Comparison of ENCODE assay signal across 14 mouse cellular contexts in the genomic region with DNA sequence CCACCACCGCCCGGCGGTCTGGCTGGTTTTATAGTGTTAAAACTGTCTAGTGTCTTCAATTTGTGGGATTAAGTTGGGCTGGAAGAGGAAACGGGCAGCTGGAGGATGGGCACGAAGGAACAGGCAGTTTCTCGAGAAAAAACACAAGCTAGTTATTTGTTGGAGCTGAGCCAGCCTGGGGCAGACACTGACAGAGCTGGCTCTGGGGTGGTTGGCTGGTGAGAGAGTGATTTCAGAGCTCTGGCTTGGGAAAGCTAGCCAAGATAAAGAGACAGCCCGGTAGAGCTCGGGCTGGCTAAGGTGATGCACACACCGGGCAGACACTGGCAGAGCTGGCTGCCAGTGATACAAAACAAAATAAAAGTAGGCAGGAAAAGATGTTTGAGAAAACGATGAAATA. TPM values are rescaled to one million over a fixed set of nuclear protein-coding genes. Genes with fewer than 3 reads are reported as not detected.
A peak's percentile ranks its signal among the peaks of the same experiment; 100 is the strongest.
DNase-seq lines count a peak whose midpoint lies in the region; ATAC-seq lines count a peak whose summit lies in the region.
"Had no signal": no experiment of that assay in that cellular context is flagged by ENCODE, and none has a peak within 500 bp of the region (broad histone marks: within the 10 kb centered on the region; RNA-seq: fewer than 3 reads in every experiment).

No protein-coding gene starts in this region.

- peak; percentile 59; the same call in 1 of the 2 replicates for ATAC-seq in forebrain, embryonic 16.5 days
- no peak for ATAC-seq in forebrain, embryonic 13.5 days
- no peak for ATAC-seq in liver, embryonic 11.5 days (replicated peaks; ENCODE audit: low FRiP score)

- no peaks in the 10 kb centered on the region for H3K9me3 ChIP-seq in forebrain, embryonic 16.5 days (ENCODE audit: control insufficient read depth, low read length)
- H3K9me3 ChIP-seq in forebrain, embryonic 13.5 days (replicated peaks) = no peaks in the 10 kb centered on the region
- H3K9me3 ChIP-seq in liver, embryonic 11.5 days (ENCODE audit: control insufficient read depth, low read length) = no peaks in the 10 kb centered on the region
- H3K9me3 ChIP-seq: embryonic facial prominence, embryonic 12.5 days; hindbrain, embryonic 13.5 days; limb, embryonic 15.5 days had no signal

- no peak overlapping the region for H3K9ac ChIP-seq in forebrain, embryonic 16.5 days (replicated peaks; ENCODE audit: low read depth, low read length)
- no peak overlapping the region for H3K9ac ChIP-seq in forebrain, embryonic 13.5 days
- no peak overlapping the region for H3K9ac ChIP-seq in liver, embryonic 11.5 days (ENCODE audit: low read depth, low read length)
- H3K9ac ChIP-seq: embryonic facial prominence, embryonic 12.5 days; hindbrain, embryonic 13.5 days; limb, embryonic 15.5 days had no signal

- H3K4me3 ChIP-seq in forebrain, embryonic 16.5 days (replicated peaks; ENCODE audit: low read length) = no peak overlapping the region
- no peak overlapping the region for H3K4me3 ChIP-seq in forebrain, embryonic 13.5 days
- no peak overlapping the region for H3K4me3 ChIP-seq in liver, embryonic 11.5 days (ENCODE audit: low read depth, low read length)
- H3K4me3 ChIP-seq: embryonic facial prominence, embryonic 12.5 days; gastrocnemius, adult 2 months; hindbrain, embryonic 13.5 days; limb, embryonic 15.5 days had no signal

- DNase-seq in lung, postnatal 10 days = peak; percentile 17
- no peak for DNase-seq in lung, postnatal 36 days
- peak; percentile 13 to 15 for DNase-seq in adrenal gland, postnatal 36 days
- DNase-seq in layer of hippocampus, postnatal 10 days (ENCODE audit: low spot score in 2 of 2) = peak; percentile 15 to 33
- DNase-seq in liver, embryonic 11.5 days (ENCODE audit: low spot score) = no peak
- DNase-seq: gastrocnemius, adult 2 months; thymus, postnatal 14 days had no signal

- no peak overlapping the region for H3K4me2 ChIP-seq in forebrain, embryonic 16.5 days (ENCODE audit: low read length)
- H3K4me2 ChIP-seq in forebrain, embryonic 13.5 days = no peak overlapping the region
- H3K4me2 ChIP-seq in liver, embryonic 11.5 days = no peak overlapping the region
- H3K4me2 ChIP-seq: embryonic facial prominence, embryonic 12.5 days; hindbrain, embryonic 13.5 days; limb, embryonic 15.5 days had no signal

- H3K27me3 ChIP-seq in forebrain, embryonic 16.5 days (replicated peaks; ENCODE audit: control insufficient read depth, insufficient read depth, low read length) = no peaks in the 10 kb centered on the region
- H3K27me3 ChIP-seq in forebrain, embryonic 13.5 days = no peaks in the 10 kb centered on the region
- no peaks in the 10 kb centered on the region for H3K27me3 ChIP-seq in liver, embryonic 11.5 days (replicated peaks; ENCODE audit: control insufficient read depth, insufficient read depth, low read length)
- H3K27me3 ChIP-seq: embryonic facial prominence, embryonic 12.5 days; hindbrain, embryonic 13.5 days; limb, embryonic 15.5 days had no signal

- no peak overlapping the region for H3K27ac ChIP-seq in forebrain, embryonic 16.5 days (ENCODE audit: low read length)
- no peak overlapping the region for H3K27ac ChIP-seq in forebrain, embryonic 13.5 days
- no peak overlapping the region for H3K27ac ChIP-seq in liver, embryonic 11.5 days (ENCODE audit: low read depth, low read length)
- H3K27ac ChIP-seq: embryonic facial prominence, embryonic 12.5 days; gastrocnemius, adult 2 months; hindbrain, embryonic 13.5 days; limb, embryonic 15.5 days had no signal

- H3K36me3 ChIP-seq in forebrain, embryonic 16.5 days (ENCODE audit: control insufficient read depth, insufficient read depth) = no peaks in the 10 kb centered on the region
- H3K36me3 ChIP-seq in forebrain, embryonic 13.5 days (ENCODE audit: poor library complexity, severe bottlenecking) = no peaks in the 10 kb centered on the region
- no peaks in the 10 kb centered on the region for H3K36me3 ChIP-seq in liver, embryonic 11.5 days (ENCODE audit: control insufficient read depth, insufficient read depth, low read length)
- H3K36me3 ChIP-seq: embryonic facial prominence, embryonic 12.5 days; hindbrain, embryonic 13.5 days; limb, embryonic 15.5 days had no signal

- WGBS in forebrain, embryonic 16.5 days = 59% methylated on average over 10 of the region's 10 CpGs
- WGBS in forebrain, embryonic 13.5 days = 75% methylated on average over 10 of the region's 10 CpGs
- 73% methylated on average over 10 of the region's 10 CpGs for WGBS in liver, embryonic 11.5 days

- no peaks in the 10 kb centered on the region; the same call in 1 of the 2 replicates for H3K4me1 ChIP-seq in forebrain, embryonic 16.5 days (replicated peaks; ENCODE audit: control insufficient read depth, insufficient read depth, low read length)
- no peaks in the 10 kb centered on the region for H3K4me1 ChIP-seq in forebrain, embryonic 13.5 days
- H3K4me1 ChIP-seq in liver, embryonic 11.5 days (replicated peaks; ENCODE audit: control insufficient read depth, insufficient read depth, low read length) = no peaks in the 10 kb centered on the region
- H3K4me1 ChIP-seq: embryonic facial prominence, embryonic 12.5 days; hindbrain, embryonic 13.5 days; limb, embryonic 15.5 days had no signal

RNA-seq across cellular contexts. Expression of gene Mbd3l2, which starts 1.2 kb away (rescaled TPM):
- not detected in 2 replicates for polyA plus RNA-seq in forebrain, embryonic 16.5 days (2015; fragmentation: Nextera tagmentation; extraction: Ambion mirVana)
- 0.08 and 0.21 TPM in 2 replicates for polyA plus RNA-seq in forebrain, embryonic 13.5 days (2015; fragmentation: Nextera tagmentation; extraction: Ambion mirVana)
- not detected for total RNA-seq in adrenal gland, postnatal 36 days (2021)
- not detected for total RNA-seq in layer of hippocampus, postnatal 10 days (2021)
- not detected in 2 replicates for polyA plus RNA-seq in liver, embryonic 11.5 days (2014; fragmentation: Nextera tagmentation; extraction: Ambion mirVana)
- total RNA-seq: gastrocnemius, adult 2 months; megakaryocyte, adult 5-6 weeks had no signal
- polyA plus RNA-seq: limb, embryonic 15.5 days; neural tube, embryonic 11.5 days had no signal

RNA-seq across cellular contexts. Expression of gene Ubtfl1, which starts 27.5 kb away (rescaled TPM):
- polyA plus RNA-seq in forebrain, embryonic 16.5 days (2015; fragmentation: Nextera tagmentation; extraction: Ambion mirVana) = not detected in 2 replicates
- not detected in 2 replicates for polyA plus RNA-seq in forebrain, embryonic 13.5 days (2015; fragmentation: Nextera tagmentation; extraction: Ambion mirVana)
- not detected for total RNA-seq in adrenal gland, postnatal 36 days (2021)
- not detected for total RNA-seq in layer of hippocampus, postnatal 10 days (2021)
- polyA plus RNA-seq in liver, embryonic 11.5 days (2014; fragmentation: Nextera tagmentation; extraction: Ambion mirVana) = not detected in 2 replicates
- total RNA-seq: gastrocnemius, adult 2 months; megakaryocyte, adult 5-6 weeks had no signal
- polyA plus RNA-seq: embryonic facial prominence, embryonic 12.5 days; hindbrain, embryonic 13.5 days; limb, embryonic 15.5 days; neural tube, embryonic 11.5 days had no signal

RNA-seq across cellular contexts. Expression of gene Naalad2, which starts 28.9 kb away (rescaled TPM):
- polyA plus RNA-seq in forebrain, embryonic 16.5 days (2015; fragmentation: Nextera tagmentation; extraction: Ambion mirVana) = 1.2 TPM in 2 replicates
- 0.89 and 1.7 TPM in 2 replicates for polyA plus RNA-seq in forebrain, embryonic 13.5 days (2015; fragmentation: Nextera tagmentation; extraction: Ambion mirVana)
- total RNA-seq in adrenal gland, postnatal 36 days (2021) = 1 to 10 TPM; 3.9 to 4.3 TPM
- total RNA-seq in layer of hippocampus, postnatal 10 days (2021) = 1 to 10 TPM; 1.6 to 4.2 TPM
- 0.74 and 1.5 TPM in 2 replicates for polyA plus RNA-seq in liver, embryonic 11.5 days (2014; fragmentation: Nextera tagmentation; extraction: Ambion mirVana)

RNA-seq across cellular contexts. Expression of gene Zfp558, which starts 46.4 kb away (rescaled TPM):
- polyA plus RNA-seq in forebrain, embryonic 16.5 days (2015; fragmentation: Nextera tagmentation; extraction: Ambion mirVana) = 55.0 and 58.0 TPM in 2 replicates
- 29.6 and 36.1 TPM in 2 replicates for polyA plus RNA-seq in forebrain, embryonic 13.5 days (2015; fragmentation: Nextera tagmentation; extraction: Ambion mirVana)
- 1 to 10 TPM in 1 of 2 experiments, under 1 TPM in 1; 0.89 to 1.2 TPM for total RNA-seq in adrenal gland, postnatal 36 days (2021)
- 1 to 10 TPM; 7.9 to 8.1 TPM for total RNA-seq in layer of hippocampus, postnatal 10 days (2021)
- 1.9 and 3.6 TPM in 2 replicates for polyA plus RNA-seq in liver, embryonic 11.5 days (2014; fragmentation: Nextera tagmentation; extraction: Ambion mirVana)

RNA-seq across cellular contexts. Expression of gene Mbd3l1, which starts 46.5 kb away (rescaled TPM):
- polyA plus RNA-seq in forebrain, embryonic 16.5 days (2015; fragmentation: Nextera tagmentation; extraction: Ambion mirVana) = not detected in 2 replicates
- not detected in 2 replicates for polyA plus RNA-seq in forebrain, embryonic 13.5 days (2015; fragmentation: Nextera tagmentation; extraction: Ambion mirVana)
- not detected for total RNA-seq in adrenal gland, postnatal 36 days (2021)
- total RNA-seq in layer of hippocampus, postnatal 10 days (2021) = not detected
- not detected in 2 replicates for polyA plus RNA-seq in liver, embryonic 11.5 days (2014; fragmentation: Nextera tagmentation; extraction: Ambion mirVana)
- total RNA-seq: gastrocnemius, adult 2 months; megakaryocyte, adult 5-6 weeks had no signal
- polyA plus RNA-seq: embryonic facial prominence, embryonic 12.5 days; hindbrain, embryonic 13.5 days; limb, embryonic 15.5 days; neural tube, embryonic 11.5 days had no signal

Comparison
In these comparisons a context has a peak if more than half of its experiments do, and no peak if none do; other contexts are left out.
1. DNase-seq: peak in lung, postnatal 10 days (single experiment), adrenal gland, postnatal 36 days (2 of 2) and layer of hippocampus, postnatal 10 days (2 of 2); none in lung, postnatal 36 days (single experiment) and liver, embryonic 11.5 days (single experiment).